Mouse (Mus musculus): ENCODE measurements around the gene Blvra.
"Not testable (repeated sequence)": the region's sequence is repeated elsewhere in the genome, so short reads cannot be mapped to it uniquely, and the experiment has no call there.

Gene Blvra

DNA sequence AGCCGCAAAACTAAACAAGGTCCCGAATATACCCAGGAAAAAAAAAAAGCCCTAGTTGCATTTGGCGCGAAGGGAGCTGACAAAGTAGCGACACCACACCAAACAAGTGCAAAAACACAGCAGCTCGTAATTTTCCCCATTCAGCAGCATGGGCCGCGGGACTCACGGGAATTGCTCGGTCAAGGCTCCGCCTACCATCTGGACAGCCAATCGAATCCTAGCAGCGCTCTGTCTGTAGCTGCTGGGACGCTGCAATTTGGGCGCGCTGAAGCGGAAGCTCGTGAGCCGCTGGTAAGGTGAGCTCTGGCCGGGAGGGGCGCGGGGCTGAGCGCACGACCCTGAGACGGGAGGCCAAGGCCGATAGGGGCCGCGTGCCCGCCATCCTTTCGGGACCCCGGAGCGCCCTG, at the start of gene Blvra:
Blvra (plus strand) TSS at position 231 of the 407 bp plus-strand sequence.
- DNase-seq = peak; percentile 90 to 91

DNA sequence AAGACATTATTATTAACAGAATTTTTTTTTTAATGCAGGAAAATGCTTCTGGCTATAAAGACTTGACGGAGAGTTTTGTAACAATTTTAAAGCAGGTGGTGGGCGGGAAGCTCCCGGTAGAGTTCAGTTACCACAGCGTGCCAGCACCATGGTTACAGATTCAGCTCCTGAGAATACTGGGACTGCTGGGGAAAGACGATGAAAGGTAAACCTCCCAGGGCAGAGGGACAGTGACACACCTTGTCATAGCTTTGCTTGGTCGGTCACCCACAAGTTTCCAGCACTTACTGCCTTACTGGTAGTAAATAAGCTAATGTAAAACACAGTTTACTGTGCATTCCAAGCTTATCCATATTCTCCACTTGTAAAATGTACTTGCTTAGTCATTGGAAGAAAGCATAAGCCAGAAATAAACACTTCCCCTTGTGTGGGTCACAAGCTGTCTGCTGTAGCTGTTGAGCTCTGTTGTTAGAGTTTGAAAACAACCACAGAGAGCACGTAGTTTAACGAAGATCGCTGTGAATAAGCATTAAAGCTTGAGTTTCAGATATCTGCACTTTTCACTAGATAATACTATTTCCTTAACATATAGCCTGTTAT, 35.4 kb upstream of the Blvra start:
- DNase-seq = no peak

- DNase-seq = no peak
Measured at GRCm38 (mm10) chr2:127037299-127037698, 33.2 kb upstream of the Blvra start.

GRCm38 (mm10) chr2:127061471-127061870, 9.0 kb upstream of the Blvra start:
- DNase-seq = no peak

GRCm38 (mm10) chr2:127068806-127069205, 1.7 kb upstream of the Blvra start:
- no peak for DNase-seq

DNA sequence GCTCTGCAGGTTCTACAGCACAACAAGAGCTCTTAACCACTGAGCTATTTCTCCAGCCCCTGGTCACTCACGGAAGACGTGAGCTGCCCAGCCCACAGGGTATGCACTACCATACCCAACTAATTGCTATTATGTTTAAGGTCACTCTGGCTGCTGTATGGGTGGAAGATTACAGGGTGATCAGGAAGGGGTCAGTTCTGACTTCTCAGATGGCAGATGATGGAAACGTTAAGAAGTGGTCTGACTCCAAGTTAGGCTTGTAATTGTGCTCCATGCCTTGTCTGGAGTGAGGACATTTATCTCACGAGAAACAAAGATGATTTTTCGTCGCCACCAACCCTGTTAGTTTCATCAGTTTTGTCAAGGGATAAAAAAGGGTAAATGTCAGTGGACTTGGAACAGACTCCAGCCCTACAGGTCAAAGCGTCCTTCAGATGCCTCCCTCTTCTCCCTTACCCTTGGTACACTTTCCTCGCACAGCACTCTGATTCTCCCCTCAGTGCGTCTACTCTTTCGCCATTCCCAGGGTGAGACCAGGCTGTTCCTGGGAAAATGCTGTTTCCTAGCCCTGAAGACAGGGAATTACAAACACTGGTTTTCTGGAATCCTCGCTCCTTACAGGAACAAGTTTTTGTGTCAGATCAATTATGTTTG, 557 bp upstream of the Blvra start:
- no peak for DNase-seq

- DNase-seq = no peak
Measured at GRCm38 (mm10) chr2:127070879-127071278, 414 bp downstream of the Blvra start.

- no peak for DNase-seq
Measured at GRCm38 (mm10) chr2:127074116-127074515, 3.7 kb downstream of the Blvra start.

- no peak for DNase-seq
Measured at GRCm38 (mm10) chr2:127077611-127078010, 7.1 kb downstream of the Blvra start.

GRCm38 (mm10) chr2:127079066-127079465, 8.6 kb downstream of the Blvra start:
- DNase-seq = peak; percentile 23 to 34

DNA sequence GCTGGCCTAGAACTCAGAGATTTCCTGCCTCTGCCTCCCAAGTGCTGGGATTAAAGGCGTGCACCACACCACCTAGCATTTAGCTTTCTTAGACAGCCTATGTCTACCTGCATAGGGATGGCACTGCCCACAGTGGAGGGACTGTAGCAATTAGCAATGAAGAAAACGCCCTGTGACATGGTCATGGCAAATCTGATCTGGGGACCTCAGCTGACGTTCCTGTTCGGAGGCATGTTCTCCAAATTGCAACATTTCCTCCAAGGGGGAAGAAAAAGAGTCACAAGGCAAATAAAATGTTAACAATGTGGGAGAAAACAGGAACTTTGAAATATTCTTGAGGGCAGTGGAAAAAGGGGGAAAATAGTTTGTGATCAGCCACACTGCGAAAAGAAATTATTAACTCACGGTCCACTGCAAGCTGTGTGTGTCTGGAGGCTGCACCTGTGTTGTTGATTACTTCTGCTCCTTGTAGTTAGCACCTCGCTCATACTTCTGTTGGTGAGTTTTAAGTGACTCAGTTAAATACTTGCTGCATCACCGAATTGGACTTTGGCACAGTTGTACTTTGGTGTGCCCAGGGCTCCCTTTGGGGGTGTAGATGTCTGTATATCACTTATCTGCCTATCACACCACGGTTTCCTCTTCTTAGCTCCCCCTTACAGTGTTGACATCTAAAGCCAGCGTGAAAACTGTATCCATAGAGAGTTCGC, 9.6 kb downstream of the Blvra start:
- DNase-seq = peak in 1 of 2 experiments; percentile 32

DNA sequence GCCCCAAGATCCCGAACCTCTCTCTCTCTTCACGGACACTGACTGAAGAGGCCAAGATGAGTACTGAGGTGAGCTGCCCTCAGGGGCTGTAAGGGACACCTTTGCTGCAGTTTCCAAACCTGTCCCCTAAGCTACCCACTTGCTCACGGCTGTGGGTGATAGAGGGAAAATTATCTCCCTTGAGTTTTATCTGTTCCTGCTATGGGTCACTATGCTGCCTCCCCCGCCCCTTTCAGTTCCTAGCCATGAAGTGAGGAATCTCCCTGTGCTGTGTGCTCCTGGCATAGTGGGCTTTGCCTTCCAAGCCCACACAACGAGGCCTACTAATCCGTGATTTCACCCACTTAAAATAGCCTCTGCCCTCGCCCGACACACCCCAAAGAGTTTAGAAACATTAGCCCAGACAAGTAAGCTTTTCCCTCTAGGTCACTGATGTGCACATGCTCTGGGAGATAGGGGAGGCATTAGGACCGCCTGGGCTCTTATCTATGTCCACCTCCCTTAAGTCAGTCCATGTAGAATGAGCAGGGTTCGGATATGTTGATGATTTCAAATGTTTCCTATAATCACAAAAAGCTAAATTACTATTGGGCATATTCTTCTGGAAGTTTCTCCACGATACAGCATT, 10.2 kb downstream of the Blvra start:
- DNase-seq = no peak

DNA sequence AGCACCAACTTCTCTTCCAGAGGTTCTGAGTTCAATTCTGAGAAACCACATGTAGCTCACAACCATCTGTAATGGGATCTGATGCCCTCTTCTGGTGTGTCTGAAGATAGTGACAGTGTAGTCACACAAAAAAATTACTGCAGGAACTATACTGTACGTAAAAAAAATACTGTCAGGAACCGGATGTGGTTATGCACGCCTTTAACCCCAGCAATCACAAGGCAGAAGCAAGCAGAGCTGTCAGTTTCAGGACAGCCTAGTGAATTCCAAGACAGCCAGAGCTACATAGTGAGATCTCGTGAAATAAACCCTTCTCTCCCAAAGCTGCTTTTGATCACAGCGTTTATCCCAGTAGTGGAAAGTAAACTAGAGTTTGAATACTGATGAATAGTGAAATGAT, 15.8 kb downstream of the Blvra start:
- no peak for DNase-seq

DNA sequence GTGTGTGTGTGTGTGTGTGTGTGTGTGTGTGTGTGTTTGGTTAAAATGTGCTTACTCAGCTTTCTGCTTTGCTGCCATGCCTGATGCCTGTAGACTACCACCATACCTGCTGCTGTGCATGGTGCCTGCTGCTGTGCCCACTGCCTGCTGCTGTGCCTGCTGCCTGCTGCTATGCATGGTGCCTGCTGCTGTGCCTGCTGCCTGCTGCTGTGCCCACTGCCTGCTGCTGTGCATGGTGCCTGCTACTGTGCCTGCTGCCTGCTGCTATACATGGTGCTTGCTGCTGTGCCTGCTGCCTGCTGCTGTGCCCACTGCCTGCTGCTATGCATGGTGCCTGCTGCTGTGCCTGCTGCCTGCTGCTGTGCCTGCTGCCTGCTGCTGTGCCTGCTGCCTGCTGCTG, 19.7 kb downstream of the Blvra start:
- DNase-seq = not testable (repeated sequence)

- no peak for DNase-seq
Measured at GRCm38 (mm10) chr2:127092000-127092399, 21.5 kb downstream of the Blvra start.

GRCm38 (mm10) chr2:127108986-127109385, 38.5 kb downstream of the Blvra start:
- no peak for DNase-seq

GRCm38 (mm10) chr2:127121591-127122235, 51.2 kb downstream of the Blvra start:
- DNase-seq = peak; percentile 67 to 87

DNA sequence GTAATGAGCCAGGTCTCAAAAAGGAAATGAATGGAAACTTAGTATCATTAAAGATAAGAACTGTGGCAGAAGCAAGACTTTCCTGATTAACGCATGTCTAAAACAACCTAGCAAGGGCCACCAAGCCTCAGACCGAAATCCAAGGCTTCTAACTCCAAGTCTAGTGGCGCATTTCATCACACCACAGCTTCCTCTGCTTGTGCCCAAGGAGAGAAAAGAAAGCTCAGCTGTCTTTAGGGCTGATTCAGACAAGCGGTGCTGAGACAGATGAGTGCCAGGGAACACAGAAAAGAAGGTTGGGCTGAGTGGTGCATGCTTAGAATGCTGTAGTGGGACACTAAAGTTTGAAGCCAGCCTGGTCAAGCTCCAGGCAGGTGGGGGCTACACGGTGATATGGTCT, 58.5 kb downstream of the Blvra start:
- no peak for DNase-seq

GRCm38 (mm10) chr2:127131353-127131752, 60.9 kb downstream of the Blvra start:
- DNase-seq = no peak

- DNase-seq = peak; percentile 93 to 96
Measured at GRCm38 (mm10) chr2:127133621-127134461, 63.4 kb downstream of the Blvra start, which contains the start of gene Ncaph. TSS of gene Ncaph (minus strand) at chr2:127133954.

DNA sequence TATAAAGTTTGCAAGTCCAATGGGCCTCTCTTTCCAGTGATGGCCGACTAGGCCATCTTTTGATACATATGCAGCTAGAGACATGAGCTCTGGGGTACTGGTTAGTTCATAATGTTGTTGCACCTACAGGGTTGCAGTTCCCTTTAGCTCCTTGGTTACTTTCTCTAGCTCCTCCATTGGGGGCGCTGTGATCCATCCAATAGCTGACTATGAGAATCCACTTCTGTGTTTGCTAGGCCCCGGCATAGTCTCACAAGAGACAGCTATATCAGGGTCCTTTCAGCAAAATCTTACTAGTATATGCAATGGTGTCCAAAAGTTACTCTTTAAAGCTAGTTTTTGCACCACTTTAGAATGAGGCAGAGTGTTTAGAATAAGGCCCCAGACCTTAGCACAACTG, 64.8 kb downstream of the Blvra start:
- DNase-seq = not testable (repeated sequence)

DNA sequence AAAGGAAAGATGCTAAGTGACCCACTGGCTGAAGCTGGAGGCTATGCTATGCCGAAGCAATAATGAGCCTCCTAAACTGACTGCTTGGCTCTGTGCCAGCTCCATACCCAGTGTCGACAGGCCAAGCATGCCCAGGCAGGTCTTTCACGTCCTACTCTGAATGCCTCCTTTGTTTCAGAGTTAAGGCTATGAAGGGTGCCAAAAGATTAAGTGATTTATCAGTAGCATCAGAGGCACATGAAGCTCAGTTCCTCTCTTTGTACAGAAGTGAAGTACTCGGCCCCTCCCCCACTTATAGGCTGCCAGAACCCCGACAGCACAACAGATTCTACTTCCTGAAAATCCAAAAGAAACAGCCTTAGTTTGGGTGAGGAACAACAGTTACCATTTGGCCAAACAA, 66.5 kb downstream of the Blvra start:
- DNase-seq = peak; percentile 73 to 79

Measured in lung, postnatal 4 days (tissue).